Mouse (Mus musculus) stomach, embryonic 14.5 days (tissue): ENCODE data around the gene Olfr1020. TPM values are rescaled to one million over a fixed set of nuclear protein-coding genes. Genes with fewer than 3 reads are reported as not detected.

Source experiments
- ATAC-seq: fragments of 200-750 bp; cut with Nextera tagmentation; 2 replicates; pipeline ENCODE4 v1.8.0; 2017; ENCODE audit warnings: low read depth, moderate TSS enrichment; ENCODE audit not compliant: insufficient number of reproducible peaks, insufficient read depth, low FRiP score
- H3K27ac ChIP-seq: fragments of 300-500 bp; sonication (generic); 2 replicates; pipeline ENCODE4 v1.5.1; 2014; ENCODE audit warnings: mild to moderate bottlenecking, low read length, moderate library complexity, mixed read lengths
- H3K27me3 ChIP-seq: fragments of 300-500 bp; sonication (generic); 2 replicates; pipeline ENCODE4 v1.6.1; 2014; ENCODE audit warnings: low read length, control low read depth, mixed read lengths; ENCODE audit not compliant: control insufficient read depth, insufficient read depth
- H3K36me3 ChIP-seq: fragments of 300-500 bp; sonication (generic); 2 replicates; pipeline ENCODE4 v1.6.1; 2014; ENCODE audit warnings: mild to moderate bottlenecking, control low read depth, low read length, moderate library complexity, mixed read lengths; ENCODE audit not compliant: control insufficient read depth, insufficient read depth
- H3K4me1 ChIP-seq: fragments of 300-500 bp; sonication (generic); 2 replicates; pipeline ENCODE4 v1.6.1; 2014; ENCODE audit warnings: low read length, control low read depth, mixed read lengths; ENCODE audit not compliant: control insufficient read depth, insufficient read depth
- H3K4me2 ChIP-seq: fragments of 300-500 bp; sonication (generic); replicated peaks from 2 replicates; pipeline ENCODE4 v1.6.1; 2014; ENCODE audit warnings: low read depth, low read length, control low read depth
- H3K4me3 ChIP-seq: fragments of 300-500 bp; sonication (generic); 2 replicates; pipeline ENCODE4 v1.5.1; 2014; ENCODE audit warnings: low read depth, low read length, control low read depth
- H3K9ac ChIP-seq: fragments of 300-500 bp; sonication (generic); replicated peaks from 2 replicates; pipeline ENCODE4 v1.6.1; 2014; ENCODE audit warnings: low read depth, mild to moderate bottlenecking, control low read depth, low read length, moderate library complexity, mixed read lengths
- H3K9me3 ChIP-seq: fragments of 300-500 bp; sonication (generic); 2 replicates; pipeline ENCODE4 v1.6.1; 2016; ENCODE audit warnings: low read depth, low read length, control low read depth; ENCODE audit not compliant: control insufficient read depth
- WGBS: fragments of 180-500 bp; shearing (Covaris S2); extraction: QIAGEN DNeasy Blood & Tissue Kit; methylation state at CpG from one replicate; pipeline ENCODE4 v1.1.7; 2014; 5-methylcytosine and 5-hydroxymethylcytosine counted together
- polyA plus RNA-seq: library from polyadenylated mRNA; unstranded; fragments of >200 nt; fragmentation: Nextera tagmentation; extraction: Ambion mirVana; gene quantifications from 2 replicates; pipeline ENCODE4 v1.2.1, GENCODE M21; 2014

The Olfr1020 gene
- not detected in 2 replicates for polyA plus RNA-seq

DNA sequence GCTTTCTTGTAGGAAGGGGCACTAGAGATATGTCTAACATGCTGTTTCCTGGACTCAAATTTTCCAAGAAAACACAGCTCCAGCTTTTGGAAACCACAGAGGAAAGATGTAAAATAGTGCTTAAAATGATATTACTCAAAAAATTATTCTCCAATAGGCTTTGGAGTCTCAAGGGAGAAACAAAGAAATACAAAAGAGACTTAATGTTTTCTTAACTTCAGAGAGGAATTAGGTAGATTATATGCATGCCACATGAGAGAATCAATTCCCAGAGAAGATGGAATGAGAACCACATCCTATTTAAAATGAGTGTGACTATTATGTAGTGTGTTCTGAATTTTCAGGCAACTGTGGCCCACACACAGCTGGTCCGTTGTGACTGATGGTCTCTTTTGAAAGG is at the start of gene Olfr1020:
TSS of gene Olfr1020 (plus strand) at position 301 of the 400 bp plus-strand sequence.
- WGBS, result 78% methylated on average over 1 of the region's 1 CpGs
- Histone ChIP-seq H3K27ac (no peak within 1 kb of the TSS), H3K9me3 (no peaks in the 10 kb centered on the region), H3K4me2 (no peak within 1 kb of the TSS), H3K36me3 (no peaks in the 10 kb centered on the region), H3K4me3 (no peak within 1 kb of the TSS), H3K4me1 (no peaks in the 10 kb centered on the region), H3K9ac (no peak within 1 kb of the TSS), H3K27me3 (no peaks in the 10 kb centered on the region)
- ATAC-seq, result no peak

- WGBS, result 84% methylated on average over 2 of the region's 2 CpGs
- no peak within 1 kb of the TSS for H3K4me3 ChIP-seq
- no peak within 1 kb of the TSS for H3K4me2 ChIP-seq
- no peaks in the 10 kb centered on the region for H3K9me3 ChIP-seq
- H3K4me1 ChIP-seq, result no peaks in the 10 kb centered on the region
- H3K27me3 ChIP-seq, result no peaks in the 10 kb centered on the region
- no peaks in the 10 kb centered on the region for H3K36me3 ChIP-seq
- no peak within 1 kb of the TSS for H3K27ac ChIP-seq
- no peak within 1 kb of the TSS for H3K9ac ChIP-seq
- ATAC-seq, result no peak
Observed at GRCm38 (mm10) chr2:85802444-85802843, 44.4 kb upstream of the Olfr1020 start, which contains the start of gene Olfr1016. Olfr1016 (minus strand) TSS chr2:85802544.

- Histone ChIP-seq H3K9me3 (no peaks in the 10 kb centered on the region), H3K4me2 (no peak overlapping the region), H3K27me3 (no peaks in the 10 kb centered on the region), H3K9ac (no peak overlapping the region), H3K36me3 (no peaks in the 10 kb centered on the region), H3K4me1 (no peaks in the 10 kb centered on the region), H3K27ac (no peak overlapping the region), H3K4me3 (no peak overlapping the region)
- no peak for ATAC-seq
- WGBS, result 74% methylated on average over 4 of the region's 4 CpGs
Observed at GRCm38 (mm10) chr2:85804501-85804900, 42.3 kb upstream of the Olfr1020 start.

GRCm38 (mm10) chr2:85818179-85818578 is 28.7 kb upstream of the Olfr1020 start, which contains the start of gene Olfr1018:
Olfr1018 (plus strand) TSS chr2:85818479.
- no peaks in the 10 kb centered on the region for H3K4me1 ChIP-seq
- no peak within 1 kb of the TSS for H3K9ac ChIP-seq
- no peak within 1 kb of the TSS for H3K4me3 ChIP-seq
- no peaks in the 10 kb centered on the region for H3K36me3 ChIP-seq
- no peaks in the 10 kb centered on the region for H3K9me3 ChIP-seq
- H3K27me3 ChIP-seq, result no peaks in the 10 kb centered on the region
- no peak within 1 kb of the TSS for H3K4me2 ChIP-seq
- H3K27ac ChIP-seq, result no peak within 1 kb of the TSS
- ATAC-seq, result no peak

DNA sequence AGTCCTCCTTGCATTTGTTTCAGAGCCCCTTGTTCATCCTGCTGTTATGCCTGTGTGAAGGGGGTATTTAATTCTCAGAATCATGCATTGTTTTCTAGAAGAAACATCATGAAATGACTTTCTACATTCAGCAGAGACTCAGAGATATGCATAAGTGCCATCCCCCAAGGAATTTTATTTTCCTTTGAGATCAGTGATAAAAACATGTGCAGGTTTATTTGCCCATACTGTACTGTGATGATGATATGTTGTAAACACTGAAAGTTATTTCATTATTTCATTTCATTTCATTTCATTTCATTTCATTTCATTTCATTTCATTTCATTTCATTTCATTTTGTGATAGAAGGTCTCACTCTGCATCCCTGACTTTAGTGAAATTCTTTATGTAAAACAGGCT is 1.4 kb upstream of the Olfr1020 start, which contains the start of gene Olfr1019:
TSS of gene Olfr1019 (minus strand) at position 101 of the 400 bp plus-strand sequence.
- Histone ChIP-seq H3K27me3 (no peaks in the 10 kb centered on the region), H3K4me1 (no peaks in the 10 kb centered on the region), H3K27ac (no peak within 1 kb of the TSS), H3K9ac (no peak within 1 kb of the TSS), H3K4me3 (no peak within 1 kb of the TSS), H3K9me3 (no peaks in the 10 kb centered on the region), H3K36me3 (no peaks in the 10 kb centered on the region), H3K4me2 (no peak within 1 kb of the TSS)
- no peak for ATAC-seq

DNA sequence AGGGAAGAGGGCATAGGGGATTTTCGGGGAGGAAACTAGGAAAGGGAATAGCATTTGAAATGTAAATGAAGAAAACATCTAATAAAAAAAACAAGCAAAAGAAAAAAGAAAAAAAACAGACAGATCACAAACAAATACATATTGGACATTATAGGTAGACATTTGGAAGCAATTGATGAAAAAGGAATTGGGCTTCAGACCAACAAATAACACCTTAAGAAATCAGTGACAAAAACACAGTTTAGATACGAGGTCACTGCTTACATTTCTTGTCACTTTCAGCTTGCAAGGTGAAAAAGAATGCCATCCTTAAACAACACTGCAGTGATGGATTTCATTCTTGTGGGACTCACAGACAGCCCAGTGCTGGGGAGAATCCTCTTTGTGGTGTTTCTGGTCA is 21.5 kb downstream of the Olfr1020 start, which contains the start of gene Olfr1022:
TSS of gene Olfr1022 (plus strand) at position 301 of the 400 bp plus-strand sequence.
- Histone ChIP-seq H3K4me3 (no peak within 1 kb of the TSS), H3K9ac (no peak within 1 kb of the TSS), H3K4me2 (no peak within 1 kb of the TSS), H3K36me3 (no peaks in the 10 kb centered on the region), H3K27me3 (no peaks in the 10 kb centered on the region), H3K9me3 (no peaks in the 10 kb centered on the region), H3K27ac (no peak within 1 kb of the TSS), H3K4me1 (no peaks in the 10 kb centered on the region)
- 24% methylated on average over 2 of the region's 2 CpGs for WGBS
- ATAC-seq, result no peak

DNA sequence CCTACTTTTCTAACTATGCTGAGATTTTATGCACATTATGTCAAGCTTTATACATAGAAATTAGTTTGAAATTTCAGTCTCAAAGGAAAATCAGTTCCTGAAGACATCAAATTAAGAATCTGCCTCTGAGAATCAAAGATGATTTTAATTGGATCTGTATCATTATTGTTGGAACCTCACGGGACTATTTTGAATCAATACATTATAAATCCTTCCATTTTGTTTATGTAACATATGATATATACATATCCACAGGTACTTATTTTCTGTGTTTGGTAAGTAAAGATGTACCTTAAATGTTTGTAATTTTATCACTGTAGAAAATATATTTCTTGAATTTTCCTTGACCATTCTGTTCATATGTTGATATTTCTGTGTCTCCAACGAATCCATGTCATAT is 38.5 kb downstream of the Olfr1020 start, which contains the start of gene Olfr1023:
TSS of gene Olfr1023 (plus strand) at position 301 of the 400 bp plus-strand sequence.
- Histone ChIP-seq H3K4me3 (no peak within 1 kb of the TSS), H3K36me3 (no peaks in the 10 kb centered on the region), H3K4me2 (no peak within 1 kb of the TSS), H3K9me3 (no peaks in the 10 kb centered on the region), H3K27ac (no peak within 1 kb of the TSS), H3K4me1 (no peaks in the 10 kb centered on the region), H3K9ac (no peak within 1 kb of the TSS), H3K27me3 (no peaks in the 10 kb centered on the region)
- ATAC-seq, result no peak
- 80% methylated on average over 2 of the region's 2 CpGs for WGBS
